Mouse (Mus musculus): ENCODE measurements around the gene Bsn. TPM values are rescaled to one million over a fixed set of nuclear protein-coding genes. Genes with fewer than 3 reads are reported as not detected.

Bsn gene
- polyA plus RNA-seq, 1 experiment from 2014 or later, result 5.3 TPM

GRCm38 (mm10) chr9:108223633-108224032, 33.4 kb upstream of the Bsn start:
- no peaks in the 10 kb centered on the region for H3K27me3 ChIP-seq (replicated peaks; ENCODE audit: control insufficient read depth, insufficient read depth, low read length)
- no peak overlapping the region for H3K4me3 ChIP-seq (ENCODE audit: low read depth, low read length)
- no peaks in the 10 kb centered on the region for H3K4me1 ChIP-seq (ENCODE audit: control insufficient read depth, insufficient read depth, low read length)
- WGBS, result 98% methylated on average over 1 of the region's 1 CpGs
- no peak overlapping the region for H3K9ac ChIP-seq (ENCODE audit: low read length)
- no peaks in the 10 kb centered on the region for H3K9me3 ChIP-seq (replicated peaks; ENCODE audit: control insufficient read depth, low read length)
- DNase-seq (ENCODE audit: low spot score) (no peak), ATAC-seq (no peak)
- H3K4me2 ChIP-seq (ENCODE audit: low read length), result no peak overlapping the region
- peaks cover 6% of the 10 kb centered on the region; the same call in 1 of the 2 replicates for H3K36me3 ChIP-seq (ENCODE audit: control insufficient read depth, insufficient read depth, low read length)
- no peak overlapping the region for H3K27ac ChIP-seq (ENCODE audit: low read depth, low read length)

- H3K27me3 ChIP-seq (replicated peaks; ENCODE audit: control insufficient read depth, insufficient read depth, low read length), result no peaks in the 10 kb centered on the region
- no peak overlapping the region for H3K9ac ChIP-seq (ENCODE audit: low read length)
- DNase-seq (ENCODE audit: low spot score), result no peak
- 97% methylated on average over 3 of the region's 3 CpGs for WGBS
- H3K4me1 ChIP-seq (ENCODE audit: control insufficient read depth, insufficient read depth, low read length), result no peaks in the 10 kb centered on the region
- no peak overlapping the region for H3K4me3 ChIP-seq (ENCODE audit: low read depth, low read length)
- H3K9me3 ChIP-seq (replicated peaks; ENCODE audit: control insufficient read depth, low read length), result no peaks in the 10 kb centered on the region
- no peak for ATAC-seq
- H3K36me3 ChIP-seq (ENCODE audit: control insufficient read depth, insufficient read depth, low read length), result peaks cover 13% of the 10 kb centered on the region
- H3K27ac ChIP-seq (ENCODE audit: low read depth, low read length), result no peak overlapping the region
- H3K4me2 ChIP-seq (ENCODE audit: low read length), result no peak overlapping the region
These were observed 31.4 kb upstream of the Bsn start for GRCm38 (mm10) chr9:108221566-108221965.

GRCm38 (mm10) chr9:108220380-108220774, 30.2 kb upstream of the Bsn start:
- H3K4me2 ChIP-seq (ENCODE audit: low read length), result no peak overlapping the region
- ATAC-seq (no peak), DNase-seq (ENCODE audit: low spot score) (no peak)
- H3K9me3 ChIP-seq (replicated peaks; ENCODE audit: control insufficient read depth, low read length), result no peaks in the 10 kb centered on the region
- no peak overlapping the region for H3K4me3 ChIP-seq (ENCODE audit: low read depth, low read length)
- H3K27ac ChIP-seq (ENCODE audit: low read depth, low read length), result no peak overlapping the region
- H3K9ac ChIP-seq (ENCODE audit: low read length), result no peak overlapping the region
- no peaks in the 10 kb centered on the region for H3K4me1 ChIP-seq (ENCODE audit: control insufficient read depth, insufficient read depth, low read length)
- H3K36me3 ChIP-seq (ENCODE audit: control insufficient read depth, insufficient read depth, low read length), result peaks cover 16% of the 10 kb centered on the region
- whole genome bisulfite sequencing, result 94% methylated on average over 1 of the region's 1 CpGs
- no peaks in the 10 kb centered on the region for H3K27me3 ChIP-seq (replicated peaks; ENCODE audit: control insufficient read depth, insufficient read depth, low read length)

- H3K4me3 ChIP-seq (ENCODE audit: low read depth, low read length), result no peak overlapping the region
- no peak overlapping the region for H3K9ac ChIP-seq (ENCODE audit: low read length)
- H3K27me3 ChIP-seq (replicated peaks; ENCODE audit: control insufficient read depth, insufficient read depth, low read length), result no peaks in the 10 kb centered on the region
- H3K4me1 ChIP-seq (ENCODE audit: control insufficient read depth, insufficient read depth, low read length), result no peaks in the 10 kb centered on the region
- WGBS, result 91% methylated on average over 12 of the region's 12 CpGs
- no peaks in the 10 kb centered on the region for H3K9me3 ChIP-seq (replicated peaks; ENCODE audit: control insufficient read depth, low read length)
- no peak for DNase-seq (ENCODE audit: low spot score)
- no peak overlapping the region for H3K4me2 ChIP-seq (ENCODE audit: low read length)
- ATAC-seq, result no peak
- peaks cover 16% of the 10 kb centered on the region for H3K36me3 ChIP-seq (ENCODE audit: control insufficient read depth, insufficient read depth, low read length)
- H3K27ac ChIP-seq (ENCODE audit: low read depth, low read length), result no peak overlapping the region
These were observed 29.7 kb upstream of the Bsn start for GRCm38 (mm10) chr9:108219766-108220379.

- no peak overlapping the region for H3K4me3 ChIP-seq (ENCODE audit: low read depth, low read length)
- H3K9ac ChIP-seq (ENCODE audit: low read length), result no peak overlapping the region
- WGBS, result 86% methylated on average over 11 of the region's 11 CpGs
- H3K9me3 ChIP-seq (replicated peaks; ENCODE audit: control insufficient read depth, low read length), result no peaks in the 10 kb centered on the region
- no peak for ATAC-seq
- no peak overlapping the region for H3K27ac ChIP-seq (ENCODE audit: low read depth, low read length)
- H3K36me3 ChIP-seq (ENCODE audit: control insufficient read depth, insufficient read depth, low read length), result peaks cover 16% of the 10 kb centered on the region
- no peaks in the 10 kb centered on the region for H3K27me3 ChIP-seq (replicated peaks; ENCODE audit: control insufficient read depth, insufficient read depth, low read length)
- H3K4me2 ChIP-seq (ENCODE audit: low read length), result no peak overlapping the region
- H3K4me1 ChIP-seq (ENCODE audit: control insufficient read depth, insufficient read depth, low read length), result peaks cover 6% of the 10 kb centered on the region
- no peak for DNase-seq (ENCODE audit: low spot score)
These were observed 27.9 kb upstream of the Bsn start for GRCm38 (mm10) chr9:108217936-108218543.

GRCm38 (mm10) chr9:108217406-108217805, 27.2 kb upstream of the Bsn start:
- 91% methylated on average over 3 of the region's 3 CpGs for WGBS
- Histone ChIP-seq H3K4me1 (ENCODE audit: control insufficient read depth, insufficient read depth, low read length) (peaks cover 10% of the 10 kb centered on the region), H3K9me3 (replicated peaks; ENCODE audit: control insufficient read depth, low read length) (no peaks in the 10 kb centered on the region), H3K4me3 (ENCODE audit: low read depth, low read length) (no peak overlapping the region), H3K36me3 (ENCODE audit: control insufficient read depth, insufficient read depth, low read length) (peaks cover 16% of the 10 kb centered on the region), H3K9ac (ENCODE audit: low read length) (no peak overlapping the region), H3K27ac (ENCODE audit: low read depth, low read length) (no peak overlapping the region), H3K27me3 (replicated peaks; ENCODE audit: control insufficient read depth, insufficient read depth, low read length) (no peaks in the 10 kb centered on the region), H3K4me2 (ENCODE audit: low read length) (no peak overlapping the region)
- DNase-seq (ENCODE audit: low spot score) (no peak), ATAC-seq (no peak)

- H3K4me3 ChIP-seq (ENCODE audit: low read depth, low read length), result no peak overlapping the region
- peaks cover 29% of the 10 kb centered on the region for H3K36me3 ChIP-seq (ENCODE audit: control insufficient read depth, insufficient read depth, low read length)
- ATAC-seq (peak; percentile 72), DNase-seq (ENCODE audit: low spot score) (peak; percentile 76)
- peak overlapping the region; percentile 35 for H3K9ac ChIP-seq (ENCODE audit: low read length)
- no peaks in the 10 kb centered on the region for H3K27me3 ChIP-seq (replicated peaks; ENCODE audit: control insufficient read depth, insufficient read depth, low read length)
- H3K9me3 ChIP-seq (replicated peaks; ENCODE audit: control insufficient read depth, low read length), result no peaks in the 10 kb centered on the region
- 3% methylated on average over 7 of the region's 7 CpGs for WGBS
- peak overlapping the region; percentile 74 for H3K27ac ChIP-seq (ENCODE audit: low read depth, low read length)
- H3K4me1 ChIP-seq (ENCODE audit: control insufficient read depth, insufficient read depth, low read length), result peaks cover 10% of the 10 kb centered on the region
- H3K4me2 ChIP-seq (ENCODE audit: low read length), result peak overlapping the region; percentile 23; the same call in 1 of the 2 replicates
These were observed 22.9 kb upstream of the Bsn start for GRCm38 (mm10) chr9:108213105-108213504.

GRCm38 (mm10) chr9:108212426-108212825, 22.2 kb upstream of the Bsn start:
- ATAC-seq (no peak), DNase-seq (ENCODE audit: low spot score) (no peak)
- Histone ChIP-seq H3K27ac (ENCODE audit: low read depth, low read length) (no peak overlapping the region), H3K4me1 (ENCODE audit: control insufficient read depth, insufficient read depth, low read length) (peaks cover 10% of the 10 kb centered on the region), H3K27me3 (replicated peaks; ENCODE audit: control insufficient read depth, insufficient read depth, low read length) (no peaks in the 10 kb centered on the region), H3K36me3 (ENCODE audit: control insufficient read depth, insufficient read depth, low read length) (peaks cover 29% of the 10 kb centered on the region), H3K4me3 (ENCODE audit: low read depth, low read length) (no peak overlapping the region), H3K9me3 (replicated peaks; ENCODE audit: control insufficient read depth, low read length) (no peaks in the 10 kb centered on the region), H3K4me2 (ENCODE audit: low read length) (no peak overlapping the region), H3K9ac (ENCODE audit: low read length) (no peak overlapping the region)
- 81% methylated on average over 2 of the region's 2 CpGs for WGBS

- Histone ChIP-seq H3K9me3 (replicated peaks; ENCODE audit: control insufficient read depth, low read length) (no peaks in the 10 kb centered on the region), H3K27me3 (replicated peaks; ENCODE audit: control insufficient read depth, insufficient read depth, low read length) (no peaks in the 10 kb centered on the region), H3K36me3 (ENCODE audit: control insufficient read depth, insufficient read depth, low read length) (peaks cover 30% of the 10 kb centered on the region), H3K9ac (ENCODE audit: low read length) (no peak overlapping the region), H3K4me3 (ENCODE audit: low read depth, low read length) (no peak overlapping the region), H3K4me1 (ENCODE audit: control insufficient read depth, insufficient read depth, low read length) (peaks cover 11% of the 10 kb centered on the region), H3K27ac (ENCODE audit: low read depth, low read length) (no peak overlapping the region), H3K4me2 (ENCODE audit: low read length) (no peak overlapping the region)
- WGBS, result 84% methylated on average over 3 of the region's 3 CpGs
- no peak for ATAC-seq
- DNase-seq (ENCODE audit: low spot score), result no peak
These were observed 15.4 kb upstream of the Bsn start for GRCm38 (mm10) chr9:108205571-108205901.
